Mouse (Mus musculus) limb, embryonic 12.5 days (tissue): ENCODE measurements around the gene Hkdc1. TPM values are rescaled to one million over a fixed set of nuclear protein-coding genes. Genes with fewer than 3 reads are reported as not detected.

ENCODE experiments used
- ATAC-seq: fragments of 200-750 bp; cut with Nextera tagmentation; 2 replicates; pipeline ENCODE4 v1.8.0; 2017; ENCODE audit warnings: low read depth, moderate TSS enrichment; ENCODE audit not compliant: insufficient number of reproducible peaks, insufficient read depth, low FRiP score, low TSS enrichment
- H3K27ac ChIP-seq: fragments of 300-500 bp; sonication (generic); 2 replicates; pipeline ENCODE4 v1.5.1; 2016; ENCODE audit warnings: mild to moderate bottlenecking, moderate library complexity
- H3K27me3 ChIP-seq: fragments of 300-500 bp; sonication (generic); 2 replicates; pipeline ENCODE4 v1.6.1; 2016; ENCODE audit warnings: mild to moderate bottlenecking, moderate library complexity
- H3K36me3 ChIP-seq: fragments of 300-500 bp; sonication (generic); 2 replicates; pipeline ENCODE4 v1.6.1; 2016; ENCODE audit warnings: mild to moderate bottlenecking, moderate library complexity
- H3K4me1 ChIP-seq: fragments of 300-500 bp; sonication (generic); replicated peaks from 2 replicates; pipeline ENCODE4 v1.6.1; 2016
- H3K4me2 ChIP-seq: fragments of 300-500 bp; sonication (generic); 2 replicates; pipeline ENCODE4 v1.6.1; 2016; ENCODE audit warnings: mild to moderate bottlenecking, moderate library complexity
- H3K4me3 ChIP-seq: fragments of 300-500 bp; sonication (generic); replicated peaks from 2 replicates; pipeline ENCODE4 v1.5.1; 2016; ENCODE audit warnings: mild to moderate bottlenecking
- H3K9ac ChIP-seq: fragments of 300-500 bp; sonication (generic); replicated peaks from 2 replicates; pipeline ENCODE4 v1.6.1; 2016; ENCODE audit warnings: mild to moderate bottlenecking, moderate library complexity
- H3K9me3 ChIP-seq: fragments of 300-500 bp; sonication (generic); 2 replicates; pipeline ENCODE4 v1.6.1; 2016; ENCODE audit warnings: mild to moderate bottlenecking, moderate library complexity
- WGBS: fragments of 180-500 bp; shearing (Covaris S2); methylation state at CpG from one replicate; pipeline ENCODE4 v1.1.7; 2016; 5-methylcytosine and 5-hydroxymethylcytosine counted together
- polyA plus RNA-seq: library from polyadenylated mRNA; unstranded; fragments of >200 nt; fragmentation: Nextera tagmentation; extraction: Ambion mirVana; gene quantifications from 2 replicates; pipeline ENCODE4 v1.2.1, GENCODE M21; 2016

Hkdc1 gene
- polyA plus RNA-seq, 1 experiment from 2014 or later, result 5.1 TPM

GRCm38 (mm10) chr10:62419422-62419821 is 2.9 kb downstream of the Hkdc1 start:
- H3K4me2 ChIP-seq, result no peak overlapping the region

GRCm38 (mm10) chr10:62418831-62419356 is 3.4 kb downstream of the Hkdc1 start:
- Histone ChIP-seq H3K36me3 (no peaks in the 10 kb centered on the region), H3K9ac (no peak overlapping the region), H3K4me3 (no peak overlapping the region), H3K4me2 (no peak overlapping the region), H3K27me3 (no peaks in the 10 kb centered on the region), H3K27ac (no peak overlapping the region), H3K4me1 (peaks cover 9% of the 10 kb centered on the region), H3K9me3 (no peaks in the 10 kb centered on the region)
- 76% methylated on average over 7 of the region's 7 CpGs for WGBS
- no peak for ATAC-seq

More at GRCm38 (mm10) chr10:62419422-62419821, 2.9 kb downstream of the Hkdc1 start:
- H3K9ac ChIP-seq, result no peak overlapping the region
- no peaks in the 10 kb centered on the region for H3K27me3 ChIP-seq
- ATAC-seq, result no peak
- 78% methylated on average over 5 of the region's 5 CpGs for WGBS
- H3K4me3 ChIP-seq, result no peak overlapping the region
- peaks cover 11% of the 10 kb centered on the region for H3K4me1 ChIP-seq
- H3K36me3 ChIP-seq, result no peaks in the 10 kb centered on the region
- no peak overlapping the region for H3K27ac ChIP-seq
- no peaks in the 10 kb centered on the region for H3K9me3 ChIP-seq

DNA sequence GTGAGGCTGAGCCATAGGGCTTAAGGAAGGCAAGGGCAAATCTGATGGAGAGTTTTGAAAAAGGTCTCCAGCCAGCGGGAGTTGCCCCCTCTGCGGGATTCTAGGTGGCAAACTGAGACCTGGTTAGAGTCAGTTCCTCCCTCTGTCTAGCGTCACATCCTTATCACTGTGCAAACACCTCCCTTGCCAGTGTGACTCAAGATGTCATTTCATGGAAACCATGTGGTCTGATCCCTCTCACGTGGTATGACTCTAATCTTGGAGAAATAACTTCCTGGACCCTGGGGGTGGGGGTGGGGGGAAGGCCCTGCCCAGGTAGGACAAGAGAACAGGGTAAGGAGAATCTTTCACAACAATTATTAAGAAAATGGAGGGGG is 8.7 kb downstream of the Hkdc1 start:
- Histone ChIP-seq H3K4me1 (peaks cover 8% of the 10 kb centered on the region), H3K9me3 (no peaks in the 10 kb centered on the region), H3K9ac (no peak overlapping the region), H3K27ac (no peak overlapping the region), H3K36me3 (no peaks in the 10 kb centered on the region), H3K4me3 (no peak overlapping the region), H3K4me2 (no peak overlapping the region), H3K27me3 (0 out of 2 replicates have a peak, but pooled peaks cover 2% of the 10 kb centered on the region)
- WGBS, result 28% methylated on average over 4 of the region's 4 CpGs
- ATAC-seq, result no peak

DNA sequence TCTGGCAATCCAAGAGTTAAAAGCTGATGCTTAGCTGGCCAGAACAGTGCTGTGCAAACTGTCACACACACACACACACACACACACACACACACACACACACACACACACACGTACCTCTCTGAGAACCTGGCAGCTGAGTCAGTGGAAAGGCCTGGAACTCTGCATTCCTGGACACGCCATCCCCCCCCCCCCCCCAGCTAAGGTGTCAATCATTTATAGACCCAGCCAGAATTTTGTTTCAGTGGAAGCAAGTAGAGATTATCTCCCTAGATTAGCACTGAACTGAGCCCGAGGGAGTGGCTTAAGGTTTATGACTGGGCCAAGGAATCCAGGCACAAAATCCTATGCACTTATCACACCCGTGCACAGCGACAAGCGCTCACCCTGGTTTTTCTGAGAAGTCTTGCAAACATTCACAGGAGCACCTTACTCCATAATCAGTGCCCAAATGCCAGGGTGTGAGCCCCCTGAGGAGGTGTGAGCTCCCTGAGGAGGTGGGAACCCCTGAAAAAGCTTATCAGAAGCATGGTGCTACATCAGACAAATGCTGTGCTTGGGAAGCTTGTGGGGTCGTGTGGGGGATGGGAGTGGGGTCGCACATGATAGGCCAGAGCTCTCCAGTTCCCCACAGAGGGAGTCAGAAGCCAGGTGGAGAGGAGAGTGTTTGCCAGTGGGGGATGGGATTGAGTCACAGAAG is 9.2 kb downstream of the Hkdc1 start:
- Histone ChIP-seq H3K27me3 (0 out of 2 replicates have a peak, but pooled peaks cover 7% of the 10 kb centered on the region), H3K4me3 (no peak overlapping the region), H3K4me2 (no peak overlapping the region), H3K36me3 (no peaks in the 10 kb centered on the region), H3K9me3 (no peaks in the 10 kb centered on the region), H3K27ac (no peak overlapping the region), H3K9ac (0 out of 2 replicates have a peak overlapping the region, but pooled peaks have one; percentile 23), H3K4me1 (peaks cover 8% of the 10 kb centered on the region)
- no peak for ATAC-seq
- 14% methylated on average over 8 of the region's 8 CpGs for WGBS

- peaks cover 16% of the 10 kb centered on the region; the same call in 1 of the 2 replicates for H3K27me3 ChIP-seq
- no peak for ATAC-seq
- H3K9ac ChIP-seq, result no peak overlapping the region
- no peak overlapping the region for H3K4me2 ChIP-seq
- H3K4me1 ChIP-seq, result peaks cover 8% of the 10 kb centered on the region
- H3K4me3 ChIP-seq, result no peak overlapping the region
- H3K36me3 ChIP-seq, result no peaks in the 10 kb centered on the region
- no peaks in the 10 kb centered on the region for H3K9me3 ChIP-seq
- no peak overlapping the region for H3K27ac ChIP-seq
- 70% methylated on average over 19 of the region's 19 CpGs for WGBS
Observed at GRCm38 (mm10) chr10:62411431-62412410, 10.6 kb downstream of the Hkdc1 start.

- H3K4me2 ChIP-seq, result no peak overlapping the region
- H3K27ac ChIP-seq, result no peak overlapping the region
- 11% methylated on average over 5 of the region's 5 CpGs for WGBS
- no peak for ATAC-seq
- H3K36me3 ChIP-seq, result no peaks in the 10 kb centered on the region
- peaks cover 8% of the 10 kb centered on the region for H3K4me1 ChIP-seq
- H3K4me3 ChIP-seq, result no peak overlapping the region
- peaks cover 20% of the 10 kb centered on the region; the same call in 1 of the 2 replicates for H3K27me3 ChIP-seq
- no peak overlapping the region for H3K9ac ChIP-seq
- no peaks in the 10 kb centered on the region for H3K9me3 ChIP-seq
Observed at GRCm38 (mm10) chr10:62410943-62411342, 11.3 kb downstream of the Hkdc1 start.

GRCm38 (mm10) chr10:62404901-62405300 is 17.4 kb downstream of the Hkdc1 start:
- Histone ChIP-seq H3K27me3 (peaks cover 29% of the 10 kb centered on the region; the same call in 1 of the 2 replicates), H3K36me3 (no peaks in the 10 kb centered on the region), H3K4me1 (no peaks in the 10 kb centered on the region; the same call in 1 of the 2 replicates), H3K4me3 (peak overlapping the region; percentile 19), H3K9ac (peak overlapping the region; percentile 14; the same call in 1 of the 2 replicates), H3K4me2 (peak overlapping the region; percentile 45), H3K27ac (0 out of 2 replicates have a peak overlapping the region, but pooled peaks have one; percentile 23), H3K9me3 (no peaks in the 10 kb centered on the region)
- ATAC-seq, result peak; percentile 33; the same call in 1 of the 2 replicates
- WGBS, result 41% methylated on average over 14 of the region's 14 CpGs

- H3K4me2 ChIP-seq, result no peak overlapping the region
- 86% methylated on average over 19 of the region's 19 CpGs for WGBS
- H3K9me3 ChIP-seq, result no peaks in the 10 kb centered on the region
- H3K27me3 ChIP-seq, result peaks cover 13% of the 10 kb centered on the region; the same call in 1 of the 2 replicates
- H3K4me1 ChIP-seq, result no peaks in the 10 kb centered on the region; the same call in 1 of the 2 replicates
- no peak overlapping the region for H3K4me3 ChIP-seq
- no peak overlapping the region for H3K27ac ChIP-seq
- no peak overlapping the region for H3K9ac ChIP-seq
- no peaks in the 10 kb centered on the region for H3K36me3 ChIP-seq
- no peak for ATAC-seq
Observed at GRCm38 (mm10) chr10:62401641-62402111, 20.6 kb downstream of the Hkdc1 start.

DNA sequence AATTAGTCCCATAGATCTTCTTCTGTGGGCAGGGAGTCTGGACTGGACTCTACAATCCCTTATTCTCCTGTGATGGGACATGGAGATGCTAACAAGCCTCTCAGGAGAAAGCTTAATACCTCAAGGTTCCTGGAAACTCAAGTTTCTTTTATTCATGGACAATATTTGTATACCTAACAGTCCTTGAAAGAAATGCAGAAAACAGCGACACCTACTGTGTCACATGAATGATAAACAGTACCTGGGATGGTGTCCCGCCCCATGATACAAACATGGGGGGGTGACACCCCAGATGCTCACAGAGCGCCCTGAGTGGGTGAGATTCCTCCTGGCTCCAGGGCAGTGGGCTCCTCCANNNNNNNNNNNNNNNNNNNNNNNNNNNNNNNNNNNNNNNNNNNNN is 39.3 kb downstream of the Hkdc1 start:
- Histone ChIP-seq H3K9me3 (no peaks in the 10 kb centered on the region), H3K4me2 (no peak overlapping the region), H3K27me3 (no peaks in the 10 kb centered on the region), H3K4me3 (no peak overlapping the region), H3K36me3 (no peaks in the 10 kb centered on the region), H3K4me1 (no peaks in the 10 kb centered on the region), H3K27ac (no peak overlapping the region), H3K9ac (no peak overlapping the region)
- WGBS, result 79% methylated on average over 3 of the region's 3 CpGs
- ATAC-seq, result no peak

GRCm38 (mm10) chr10:62380936-62381335 is 41.4 kb downstream of the Hkdc1 start:
- no peak overlapping the region for H3K9ac ChIP-seq
- ATAC-seq, result no peak

DNA sequence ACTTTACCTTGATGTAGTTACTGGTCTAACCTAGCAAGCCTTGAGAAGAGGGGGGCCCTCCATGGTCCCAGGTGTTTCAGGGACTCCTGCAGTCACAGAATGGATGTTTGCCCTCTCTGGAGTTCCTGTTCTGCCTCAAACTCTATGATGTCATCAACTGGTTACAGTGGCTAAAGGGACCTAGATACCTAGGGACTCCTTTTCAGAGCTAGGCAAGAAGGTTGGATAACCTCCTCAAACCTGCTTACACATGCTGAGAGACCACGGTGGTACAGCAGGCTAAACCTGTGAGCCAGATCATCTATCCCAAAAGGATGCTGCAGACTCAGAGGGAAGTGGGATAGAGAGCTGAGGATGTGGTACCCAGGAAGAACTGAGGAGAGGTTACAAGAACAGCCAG is 42.5 kb downstream of the Hkdc1 start, which contains the start of gene Hk1:
Hk1 (minus strand) TSS at position 101 of the 400 bp plus-strand sequence.
- Histone ChIP-seq H3K9me3 (no peaks in the 10 kb centered on the region), H3K9ac (no peak within 1 kb of the TSS), H3K27ac (no peak within 1 kb of the TSS)

More at GRCm38 (mm10) chr10:62380936-62381335, 41.4 kb downstream of the Hkdc1 start:
- H3K4me3 ChIP-seq, result no peak overlapping the region
- H3K36me3 ChIP-seq, result no peaks in the 10 kb centered on the region
- no peaks in the 10 kb centered on the region for H3K4me1 ChIP-seq
- no peaks in the 10 kb centered on the region for H3K9me3 ChIP-seq
- no peak overlapping the region for H3K27ac ChIP-seq
- no peaks in the 10 kb centered on the region for H3K27me3 ChIP-seq
- H3K4me2 ChIP-seq, result no peak overlapping the region

More for the DNA sequence above, 42.5 kb downstream of the Hkdc1 start, which contains the start of gene Hk1:
- H3K27me3 ChIP-seq, result no peaks in the 10 kb centered on the region
- no peaks in the 10 kb centered on the region for H3K4me1 ChIP-seq
- no peak for ATAC-seq
- no peak within 1 kb of the TSS for H3K4me3 ChIP-seq
- no peaks in the 10 kb centered on the region for H3K36me3 ChIP-seq
- WGBS, result 83% methylated on average over 1 of the region's 1 CpGs
- H3K4me2 ChIP-seq, result no peak within 1 kb of the TSS
